Mouse (Mus musculus) cerebellum, adult 2 months (tissue): Measurements from ENCODE around the gene Rasa3. TPM values are rescaled to one million over a fixed set of nuclear protein-coding genes. Genes with fewer than 3 reads are reported as not detected.

ENCODE experiments used
- DNase-seq, 2 experiments: peaks; one replicate each; pipeline ENCODE4 v3.0.0; 2021
- H3K27ac ChIP-seq: fragments of 200-500 bp; 2 replicates; pipeline ENCODE4 v1.5.1; 2012; ENCODE audit warnings: low read length, control low read depth, inconsistent platforms; ENCODE audit not compliant: insufficient read depth
- H3K27me3 ChIP-seq: fragments of 200-500 bp; 2 replicates; pipeline ENCODE4 v1.6.1; 2012; ENCODE audit warnings: inconsistent platforms, mild to moderate bottlenecking, low read length, moderate library complexity; ENCODE audit not compliant: control insufficient read depth, insufficient read depth
- H3K4me1 ChIP-seq: fragments of 200-500 bp; 2 replicates; pipeline ENCODE4 v1.6.1; 2011; ENCODE audit warnings: low read length; ENCODE audit not compliant: control insufficient read depth, insufficient read depth
- H3K4me3 ChIP-seq: fragments of 200-500 bp; replicated peaks from 2 replicates; pipeline ENCODE3; 2011; ENCODE audit warnings: mild to moderate bottlenecking, low read depth, low read length, control low read depth; ENCODE audit not compliant: insufficient read depth
- CTCF ChIP-seq: fragments of 200-500 bp; IDR thresholded peaks from 2 replicates; pipeline ENCODE4 v1.5.1; 2011; ENCODE audit warnings: low read depth, mild to moderate bottlenecking, control low read depth, low read length, moderate library complexity, borderline replicate concordance; ENCODE audit not compliant: insufficient read depth
- POLR2A ChIP-seq: fragments of 200-500 bp; IDR thresholded peaks from 2 replicates; pipeline ENCODE4 v1.6.1; 2011; ENCODE audit warnings: low read length, control low read depth, borderline replicate concordance; ENCODE audit not compliant: insufficient read depth
- WGBS: fragments of 180-500 bp; shearing (Covaris S2); methylation state at CpG from one replicate; pipeline ENCODE4 v1.1.7; 2018; 5-methylcytosine and 5-hydroxymethylcytosine counted together
- polyA plus RNA-seq: library from polyadenylated mRNA; depleted of rRNA; stranded (reverse); fragments of >200 nt; gene quantifications from 2 replicates; pipeline ENCODE4 v1.2.3, GENCODE M21; 2012

Gene Rasa3
- polyA plus RNA-seq, 1 experiment: 94.9 TPM

- no peak overlapping the region for H3K4me3 ChIP-seq
- no peak for DNase-seq
- whole genome bisulfite sequencing: 84% methylated on average over 7 of the region's 7 CpGs
- TF ChIP-seq POLR2A: no peak
- no peak for TF ChIP-seq CTCF
- no peak overlapping the region for H3K27ac ChIP-seq
- no peaks in the 10 kb centered on the region for H3K27me3 ChIP-seq
- peaks cover 14% of the 10 kb centered on the region for H3K4me1 ChIP-seq
Observed at GRCm38 (mm10) chr8:13605920-13606480, 71.4 kb downstream of the Rasa3 start.

DNA sequence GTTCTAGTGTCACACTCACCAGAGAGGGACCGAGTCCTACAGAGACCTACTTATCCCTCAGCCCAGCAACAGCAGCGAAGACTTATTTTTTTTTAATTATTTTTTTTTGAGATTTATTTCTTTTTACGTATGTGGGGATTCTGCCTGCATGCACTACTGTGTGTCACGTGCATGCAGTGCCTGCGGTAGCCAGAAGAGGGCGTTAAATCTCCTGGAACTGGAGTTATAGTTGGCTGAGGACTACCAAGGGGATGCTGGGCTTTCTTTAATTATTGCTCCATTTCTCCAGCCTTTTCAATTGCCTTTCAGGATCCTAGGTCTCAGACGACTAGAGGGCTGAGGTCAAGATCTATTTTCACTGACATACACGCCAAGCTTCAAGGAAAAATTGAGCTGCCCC is 74.8 kb downstream of the Rasa3 start:
- H3K4me3 ChIP-seq: no peak overlapping the region
- 48% methylated on average over 8 of the region's 8 CpGs for WGBS
- TF ChIP-seq CTCF (peak; percentile 66; the same call in 1 of the 2 replicates), POLR2A (no peak)
- peaks cover 6% of the 10 kb centered on the region; the same call in 1 of the 2 replicates for H3K4me1 ChIP-seq
- H3K27me3 ChIP-seq: no peaks in the 10 kb centered on the region
- peak; percentile 49 to 57 for DNase-seq
- no peak overlapping the region for H3K27ac ChIP-seq

GRCm38 (mm10) chr8:13601166-13601565 is 76.2 kb downstream of the Rasa3 start:
- peaks cover 6% of the 10 kb centered on the region; the same call in 1 of the 2 replicates for H3K4me1 ChIP-seq
- DNase-seq: no peak
- H3K27me3 ChIP-seq: no peaks in the 10 kb centered on the region
- no peak for TF ChIP-seq CTCF
- no peak for TF ChIP-seq POLR2A
- WGBS: 90% methylated on average over 11 of the region's 11 CpGs
- H3K27ac ChIP-seq: no peak overlapping the region
- no peak overlapping the region for H3K4me3 ChIP-seq

GRCm38 (mm10) chr8:13600716-13601115 is 76.7 kb downstream of the Rasa3 start:
- WGBS: 71% methylated on average over 10 of the region's 10 CpGs
- no peak for TF ChIP-seq CTCF
- TF ChIP-seq POLR2A: no peak
- no peak for DNase-seq

DNA sequence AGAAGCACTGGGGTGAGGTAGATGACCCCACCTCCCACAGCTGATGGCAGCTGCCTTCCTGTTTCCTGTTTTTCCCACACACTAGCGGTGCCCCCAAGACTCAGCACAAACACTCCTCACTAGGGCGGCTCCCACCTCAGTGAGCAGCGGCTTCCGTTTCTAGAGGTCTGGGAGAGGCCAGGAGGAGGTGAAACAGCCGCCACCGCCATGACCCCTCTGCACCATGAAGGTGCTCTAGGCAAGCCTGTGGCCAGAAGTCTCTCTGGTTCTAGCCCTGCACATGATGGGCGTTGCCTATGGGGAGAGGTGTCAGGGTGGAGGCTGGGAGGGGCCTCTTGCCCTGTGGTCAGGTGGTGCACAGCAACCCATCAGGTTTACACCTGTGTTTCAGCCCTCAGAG is 77.2 kb downstream of the Rasa3 start:
- no peak for DNase-seq
- WGBS: 81% methylated on average over 7 of the region's 7 CpGs

More at GRCm38 (mm10) chr8:13600716-13601115, 76.7 kb downstream of the Rasa3 start:
- H3K4me3 ChIP-seq: no peak overlapping the region
- no peaks in the 10 kb centered on the region for H3K27me3 ChIP-seq
- H3K4me1 ChIP-seq: peaks cover 7% of the 10 kb centered on the region
- H3K27ac ChIP-seq: no peak overlapping the region

DNA sequence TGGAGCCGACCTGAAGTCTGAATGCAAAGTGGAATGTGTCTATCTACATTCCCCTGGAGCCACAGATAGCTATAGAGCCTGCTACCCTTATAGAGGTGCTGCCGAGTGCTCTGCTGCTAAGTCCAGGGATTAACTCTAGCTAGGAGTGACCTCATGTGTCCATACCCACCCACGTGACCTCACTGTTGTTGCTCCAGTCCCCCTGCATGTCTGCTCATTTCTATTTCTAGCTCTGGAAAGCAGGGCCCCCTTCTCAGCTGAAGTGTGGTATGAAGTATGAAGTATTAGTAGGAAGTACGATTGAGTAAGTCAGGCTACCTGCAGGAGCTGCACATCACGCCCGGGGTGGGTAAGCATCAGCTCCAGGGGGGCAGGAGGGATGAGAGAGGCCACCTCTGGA is 79.6 kb downstream of the Rasa3 start:
- no peaks in the 10 kb centered on the region for H3K27me3 ChIP-seq
- H3K4me1 ChIP-seq: peaks cover 29% of the 10 kb centered on the region
- TF ChIP-seq POLR2A: no peak
- TF ChIP-seq CTCF: no peak
- no peak for DNase-seq
- WGBS: 93% methylated on average over 6 of the region's 6 CpGs
- no peak overlapping the region for H3K27ac ChIP-seq
- no peak overlapping the region for H3K4me3 ChIP-seq

More for the DNA sequence above, 77.2 kb downstream of the Rasa3 start:
- no peak overlapping the region for H3K27ac ChIP-seq
- H3K4me1 ChIP-seq: peaks cover 11% of the 10 kb centered on the region
- H3K27me3 ChIP-seq: no peaks in the 10 kb centered on the region
- H3K4me3 ChIP-seq: no peak overlapping the region
- TF ChIP-seq POLR2A: no peak
- no peak for TF ChIP-seq CTCF

DNA sequence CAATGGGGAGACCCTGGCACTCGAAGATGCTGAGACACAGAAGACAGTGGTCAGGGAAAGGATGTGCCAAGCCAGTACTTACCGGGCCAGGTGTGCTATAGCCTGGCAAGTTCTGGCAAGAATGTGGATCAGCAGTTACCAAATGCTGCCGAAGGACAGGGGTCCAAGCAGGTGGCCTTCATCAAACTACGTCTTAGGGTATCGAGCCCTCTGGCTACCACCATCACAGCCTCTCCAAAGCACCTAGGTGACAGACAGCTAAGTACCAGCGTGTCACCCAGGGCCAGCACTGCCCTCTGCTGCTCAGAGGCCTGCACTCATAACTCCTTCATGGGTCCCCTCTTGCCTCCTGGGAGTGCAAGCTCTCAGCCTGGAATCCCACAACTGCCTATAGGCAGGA is 81.5 kb downstream of the Rasa3 start:
- WGBS: 62% methylated on average over 6 of the region's 6 CpGs
- H3K27ac ChIP-seq: peak overlapping the region; percentile 6; the same call in 1 of the 2 replicates
- no peak for DNase-seq
- no peak overlapping the region for H3K4me3 ChIP-seq
- no peaks in the 10 kb centered on the region for H3K27me3 ChIP-seq
- peaks cover 36% of the 10 kb centered on the region for H3K4me1 ChIP-seq
- TF ChIP-seq POLR2A (no peak), CTCF (peak; percentile 25; the same call in 1 of the 2 replicates)

- no peaks in the 10 kb centered on the region for H3K27me3 ChIP-seq
- TF ChIP-seq POLR2A (no peak), CTCF (no peak)
- WGBS: 13% methylated on average over 11 of the region's 11 CpGs
- H3K4me1 ChIP-seq: peaks cover 30% of the 10 kb centered on the region
- no peak overlapping the region for H3K4me3 ChIP-seq
- peak overlapping the region; percentile 79 for H3K27ac ChIP-seq
- DNase-seq: peak; percentile 87 to 94
Observed at GRCm38 (mm10) chr8:13594884-13595323, 82.5 kb downstream of the Rasa3 start.
